ENCODE assay signal across 1 mouse cellular context in genomic region chr11:102146005-102146404, GRCm38 (mm10).
A peak's percentile ranks its signal among the peaks of the same experiment; 100 is the strongest.
TF ChIP-seq lines count a peak whose summit lies in the region.

No protein-coding gene starts in this region.

TF ChIP-seq in MEL, 35 proteins besides CTCF, POLR2A, EP300 and RAD21 (continued from another document):
- 0 out of 2 replicates have a peak, but pooled peaks have one; percentile 22 for TF ChIP-seq TCF12 (IDR thresholded peaks at IDR 0.05; ENCODE audit: low read depth, low read length)
- peak; percentile 38; the same call in 1 of the 2 replicates for TF ChIP-seq CHD2 (IDR thresholded peaks at IDR 0.05; ENCODE audit: low read length)
- no peak for TF ChIP-seq HCFC1 (IDR thresholded peaks at IDR 0.05; ENCODE audit: low read depth, low read length)
- peak; percentile 49; the same call in 1 of the 2 replicates for TF ChIP-seq TBP (IDR thresholded peaks at IDR 0.05; ENCODE audit: low read depth, low read length)
